Mouse (Mus musculus): Measurements from ENCODE around the gene Elmo3.

GRCm38 (mm10) chr8:105332523-105332922 lies 27.1 kb downstream of the Elmo3 start:
- TF ChIP-seq CTCF (IDR thresholded peaks at IDR 0.05) (no peak), POLR2A (IDR thresholded peaks at IDR 0.05; ENCODE audit: insufficient read depth, low read depth, low read length) (no peak)
